Mouse (Mus musculus): ENCODE measurements at regions not wholly inside any gene's neighbourhood (a gene's known extent, or its start where the extent isn't known, plus 50 kb on each side); places are given as distances from the start of the nearest gene placed in this dataset.

GRCm38 (mm10) chr1:148903093-148903492 is 1058.0 kb downstream of the Pla2g4a start:
- in situ Hi-C loops (cut with MboI, MseI) = no loop called here

GRCm38 (mm10) chr1:148901319-148902033 is 1059.6 kb downstream of the Pla2g4a start:
- in situ Hi-C loops (cut with MboI, MseI) = no loop called here

- in situ Hi-C loops (cut with MboI, MseI) = no loop called here
These were observed 1090.3 kb downstream of the Pla2g4a start for GRCm38 (mm10) chr1:148870788-148871187.

GRCm38 (mm10) chr1:148863582-148863981 is 1097.5 kb downstream of the Pla2g4a start:
- in situ Hi-C loops (cut with MboI, MseI) = no loop called here

- in situ Hi-C loops (cut with MboI, MseI) = loop anchor here (5.0 kb wide), 1 partner anchor 86 kb away; no protein-coding TSS in a partner anchor
These were observed 1108.1 kb downstream of the Pla2g4a start for GRCm38 (mm10) chr1:148852990-148853389.

GRCm38 (mm10) chr1:148846595-148846994 is 1114.5 kb downstream of the Pla2g4a start:
- in situ Hi-C loops (cut with MboI, MseI) = no loop called here

- in situ Hi-C loops (cut with MboI, MseI) = no loop called here
These were observed 1137.9 kb downstream of the Pla2g4a start for GRCm38 (mm10) chr1:148823146-148823545.

GRCm38 (mm10) chr1:148808707-148809106 is 1152.4 kb downstream of the Pla2g4a start:
- in situ Hi-C loops (cut with MboI, MseI) = no loop called here

GRCm38 (mm10) chr1:148797110-148797509 is 1164.0 kb downstream of the Pla2g4a start:
- in situ Hi-C loops (cut with MboI, MseI) = no loop called here

GRCm38 (mm10) chr1:148750806-148751205 is 1210.3 kb downstream of the Pla2g4a start:
- in situ Hi-C loops (cut with MboI, MseI) = no loop called here

- in situ Hi-C loops (cut with MboI, MseI) = no loop called here
These were observed 1239.0 kb downstream of the Pla2g4a start for GRCm38 (mm10) chr1:148722106-148722505.

GRCm38 (mm10) chr1:148721409-148721808 is 1239.7 kb downstream of the Pla2g4a start:
- in situ Hi-C loops (cut with MboI, MseI) = no loop called here

- in situ Hi-C loops (cut with MboI, MseI) = no loop called here
These were observed 1240.1 kb downstream of the Pla2g4a start for GRCm38 (mm10) chr1:148720980-148721379.

- in situ Hi-C loops (cut with MboI, MseI) = loop anchor here (10.0 kb wide), 1 partner anchor 1487 kb away; no protein-coding TSS in a partner anchor
These were observed 1253.0 kb downstream of the Pla2g4a start for GRCm38 (mm10) chr1:148708084-148708483.

GRCm38 (mm10) chr1:148707657-148708056 is 1253.4 kb downstream of the Pla2g4a start:
- in situ Hi-C loops (cut with MboI, MseI) = loop anchor here (10.0 kb wide), 1 partner anchor 1487 kb away; no protein-coding TSS in a partner anchor

- in situ Hi-C loops (cut with MboI, MseI) = loop anchor here (10.0 kb wide), 1 partner anchor 1488 kb away; no protein-coding TSS in a partner anchor
These were observed 1254.8 kb downstream of the Pla2g4a start for GRCm38 (mm10) chr1:148706271-148706807.

- in situ Hi-C loops (cut with MboI, MseI) = loop anchor here (10.0 kb wide), 1 partner anchor 1494 kb away; no protein-coding TSS in a partner anchor
These were observed 1260.5 kb downstream of the Pla2g4a start for GRCm38 (mm10) chr1:148700599-148700954.

GRCm38 (mm10) chr1:148699854-148700598 is 1261.1 kb downstream of the Pla2g4a start:
- in situ Hi-C loops (cut with MboI, MseI) = loop anchor here (10.0 kb wide), 1 partner anchor 1495 kb away; no protein-coding TSS in a partner anchor

- in situ Hi-C loops (cut with MboI, MseI) = no loop called here
These were observed 1271.0 kb downstream of the Pla2g4a start for GRCm38 (mm10) chr1:148690085-148690484.

GRCm38 (mm10) chr1:148689618-148690017 is 1271.5 kb downstream of the Pla2g4a start:
- in situ Hi-C loops (cut with MboI, MseI) = no loop called here

GRCm38 (mm10) chr1:148675516-148675915 is 1285.6 kb downstream of the Pla2g4a start:
- in situ Hi-C loops (cut with MboI, MseI) = no loop called here

GRCm38 (mm10) chr1:148664409-148664808 is 1296.7 kb downstream of the Pla2g4a start:
- in situ Hi-C loops (cut with MboI, MseI) = no loop called here

All from T-helper 1 cell (primary cell).